In the genomic region with DNA sequence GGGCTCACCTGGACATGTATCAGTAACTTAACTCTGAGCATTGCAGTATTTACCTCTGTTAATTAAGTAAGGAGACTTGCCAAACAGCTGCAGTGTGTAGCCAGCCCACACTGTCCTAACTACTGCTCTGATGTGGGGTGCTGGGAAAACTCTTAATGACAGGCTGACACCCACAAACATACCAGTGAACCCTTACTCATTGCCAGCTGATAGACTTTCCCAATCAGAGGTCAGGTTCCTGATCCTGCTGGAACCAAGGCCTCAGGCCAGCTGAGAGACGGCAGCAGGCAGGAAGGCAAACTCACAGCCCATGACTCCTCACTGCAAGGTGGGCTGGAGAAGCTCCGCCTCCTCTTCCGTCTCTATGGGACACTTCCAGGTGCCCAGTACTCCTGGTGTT, we compare ENCODE assay signal across 25 mouse cellular contexts.
"Had no signal": no experiment of that assay in that cellular context is flagged by ENCODE, and none has a peak within 500 bp of the region (broad histone marks: within the 10 kb centered on the region; RNA-seq: fewer than 3 reads in every experiment).

No protein-coding gene starts in this region.

- H3K9me3 ChIP-seq: heart, embryonic 10.5 days; hindbrain, embryonic 15.5 days; intestine, embryonic 15.5 days; kidney, embryonic 15.5 days; limb, embryonic 13.5 days; limb, embryonic 15.5 days; liver, embryonic 12.5 days had no signal

- H3K27ac ChIP-seq: gastrocnemius, adult 2 months; heart, embryonic 10.5 days; hindbrain, embryonic 15.5 days; intestine, embryonic 15.5 days; kidney, embryonic 15.5 days; kidney, postnatal 0 days; limb, embryonic 13.5 days; limb, embryonic 15.5 days; liver, embryonic 12.5 days; liver, embryonic 14.5 days had no signal

- H3K4me2 ChIP-seq: heart, embryonic 12.5 days; hindbrain, embryonic 15.5 days; intestine, embryonic 15.5 days; kidney, embryonic 15.5 days; limb, embryonic 13.5 days; limb, embryonic 15.5 days; liver, embryonic 12.5 days had no signal

- ATAC-seq: forebrain, embryonic 16.5 days; inflammation-experienced regulatory T-cells, adult 6 months; intestine, embryonic 15.5 days; liver, embryonic 12.5 days had no signal

- H3K9ac ChIP-seq: heart, embryonic 12.5 days; hindbrain, embryonic 15.5 days; intestine, embryonic 15.5 days; kidney, embryonic 15.5 days; limb, embryonic 13.5 days; limb, embryonic 15.5 days; liver, embryonic 12.5 days; liver, embryonic 14.5 days had no signal

- H3K4me1 ChIP-seq: intestine, embryonic 15.5 days; limb, embryonic 13.5 days had no signal

- H3K36me3 ChIP-seq: hindbrain, embryonic 15.5 days; intestine, embryonic 15.5 days; limb, embryonic 15.5 days; liver, embryonic 12.5 days had no signal

- H3K4me3 ChIP-seq: gastrocnemius, adult 2 months; heart, embryonic 10.5 days; heart, embryonic 12.5 days; hindbrain, embryonic 15.5 days; intestine, embryonic 15.5 days; kidney, embryonic 15.5 days; limb, embryonic 13.5 days; limb, embryonic 15.5 days; liver, embryonic 12.5 days had no signal

- H3K27me3 ChIP-seq: heart, embryonic 12.5 days; hindbrain, embryonic 15.5 days; intestine, embryonic 15.5 days; kidney, embryonic 15.5 days; limb, embryonic 13.5 days; limb, embryonic 15.5 days; liver, embryonic 12.5 days had no signal

- DNase-seq: gastrocnemius, adult 2 months; gastrocnemius, postnatal 10 days; gastrocnemius, postnatal 25 days; heart, adult 18-20 months; heart, postnatal 10 days; heart, postnatal 4 days; kidney, adult 18-20 months; kidney, adult 9 months; kidney, postnatal 14 days; kidney, postnatal 36 days; layer of hippocampus, adult 9-11 months; layer of hippocampus, postnatal 36 days; left cerebral cortex, postnatal 4 days had no signal
